Mouse (Mus musculus) fat pad, adult 2 months (tissue): ENCODE data around the gene Wdr90.
"Not testable (repeated sequence)": the region's sequence is repeated elsewhere in the genome, so short reads cannot be mapped to it uniquely, and the experiment has no call there.

Experiments used
- DNase-seq: peaks from one replicate; pipeline ENCODE4 v3.0.0-alpha.2; 2011; ENCODE audit warnings: low read depth, low spot score; ENCODE audit errors: extremely low read depth

Gene Wdr90

GRCm38 (mm10) chr17:25809606-25810340, 51.5 kb downstream of the Wdr90 start:
- DNase-seq: no peak

- DNase-seq: no peak
Observed at GRCm38 (mm10) chr17:25808789-25809605, 52.3 kb downstream of the Wdr90 start, which contains the start of gene Fbxl16. Gene Fbxl16, plus strand, starts transcription at chr17:25809085.

DNA sequence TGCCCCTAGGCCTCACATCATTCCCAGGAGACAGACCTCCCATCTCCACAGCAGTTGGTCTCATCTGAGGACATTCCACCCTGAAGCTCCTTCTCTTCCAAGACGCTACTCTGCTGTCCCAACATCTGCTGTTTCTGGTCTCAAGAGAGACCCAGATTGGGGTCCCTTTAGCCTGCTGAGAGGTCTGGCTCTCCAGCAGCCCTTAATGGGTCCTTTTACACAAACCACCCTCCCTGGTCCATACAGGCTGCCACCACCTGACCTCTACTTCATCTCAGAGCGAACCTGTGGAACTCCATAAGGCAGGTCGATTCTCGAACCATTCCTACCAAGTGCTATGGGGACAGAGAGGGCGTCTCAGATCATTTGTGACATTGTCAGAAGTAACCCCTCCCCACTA, 53.3 kb downstream of the Wdr90 start:
- DNase-seq: no peak

GRCm38 (mm10) chr17:25807452-25807851, 53.8 kb downstream of the Wdr90 start:
- not testable (repeated sequence) for DNase-seq

DNA sequence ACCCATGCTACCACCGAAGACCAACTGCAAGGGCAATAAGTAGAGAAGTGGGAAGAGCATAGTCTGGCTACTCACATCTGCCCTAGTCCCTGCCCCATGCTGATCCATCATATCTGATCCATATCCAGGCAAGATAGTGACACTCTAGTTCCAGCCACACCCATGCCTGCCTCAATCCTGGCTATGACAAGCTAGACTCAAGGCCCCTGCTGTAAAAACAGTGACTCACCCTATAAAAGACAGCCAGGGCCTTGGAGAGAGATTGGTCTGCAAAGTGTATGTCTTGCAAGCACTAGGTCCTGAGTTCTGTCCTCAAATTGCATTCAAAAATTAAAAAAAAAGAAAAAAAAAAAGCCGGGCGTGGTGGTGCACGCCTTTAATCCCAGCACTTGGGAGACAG, 54.8 kb downstream of the Wdr90 start:
- no peak for DNase-seq

DNA sequence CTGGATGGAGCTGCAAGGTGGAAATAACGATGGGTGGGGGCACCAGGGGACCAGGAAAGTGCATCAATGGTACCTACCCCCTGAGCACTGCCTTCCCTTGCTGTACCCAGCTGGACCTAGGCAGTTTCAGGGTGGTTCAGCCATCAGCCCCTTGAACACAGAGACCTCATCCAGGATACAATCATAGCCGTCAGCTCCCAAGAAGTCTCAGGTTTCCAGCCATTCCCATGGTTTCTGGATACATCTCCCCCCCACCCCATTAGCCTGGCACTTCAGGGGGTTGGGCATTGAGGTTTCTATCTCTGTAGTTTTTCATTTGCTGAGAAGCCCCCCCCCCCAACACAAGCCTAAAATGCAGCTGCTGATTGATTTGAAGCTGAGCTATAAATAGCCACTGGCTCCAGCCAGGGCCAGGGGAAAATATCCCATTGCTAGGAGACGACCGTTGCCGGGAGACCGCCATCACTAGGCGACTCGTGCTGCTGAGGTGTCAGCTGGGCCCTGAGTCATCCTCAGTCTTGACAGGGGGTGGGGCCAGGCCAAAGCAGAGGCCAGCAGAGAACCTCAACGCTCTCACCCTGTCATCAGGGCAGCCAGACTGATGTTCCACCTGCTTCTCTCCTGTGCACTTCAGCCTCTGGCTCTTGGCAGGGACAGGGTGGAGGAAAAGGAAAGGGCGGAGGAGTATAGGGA, 58.3 kb downstream of the Wdr90 start:
- no peak for DNase-seq

DNA sequence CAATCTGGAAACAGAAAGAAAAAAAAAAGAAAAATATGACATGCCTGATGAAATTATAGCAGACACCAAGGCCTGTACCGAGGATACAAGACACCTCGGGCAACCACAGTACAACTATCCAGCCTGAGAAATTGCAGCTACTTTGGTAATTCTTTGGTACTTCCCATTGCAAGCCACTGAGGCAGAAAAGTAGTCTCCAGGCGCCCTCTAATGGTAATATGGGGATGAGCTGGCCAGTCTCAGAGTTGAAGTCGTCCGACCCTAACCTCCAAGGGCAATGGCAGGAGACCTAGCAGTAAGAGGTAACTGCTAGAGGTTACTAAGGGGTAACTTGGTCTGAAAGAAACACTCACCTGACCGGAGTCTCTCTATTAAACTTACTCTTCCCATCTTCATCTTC, 60.3 kb downstream of the Wdr90 start:
- no peak for DNase-seq

DNA sequence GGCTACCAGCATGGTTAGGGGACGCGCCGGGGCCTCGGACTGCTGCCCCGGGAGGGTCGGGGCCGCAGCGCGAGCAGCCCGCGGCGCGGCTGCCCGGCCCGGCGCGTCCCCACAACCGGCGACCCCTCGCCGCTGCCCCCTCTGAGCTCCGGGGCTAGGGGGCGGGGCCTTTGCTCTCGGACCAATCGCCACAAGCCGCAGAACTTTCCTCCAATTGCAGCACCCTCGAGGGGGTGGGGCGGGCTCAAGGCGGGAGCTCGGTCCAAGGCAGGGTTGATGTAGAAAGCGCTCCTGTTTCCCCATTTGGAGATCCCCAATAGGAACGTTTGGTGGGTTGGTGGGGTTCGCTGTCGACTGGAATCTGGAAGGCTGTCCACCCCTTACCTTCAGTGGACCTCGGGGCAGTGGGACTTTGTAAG, 64.3 kb downstream of the Wdr90 start, which contains the start of gene Metrn:
Gene Metrn, minus strand, starts transcription at position 186 of the 419 bp plus-strand sequence.
- no peak for DNase-seq

- no peak for DNase-seq
Observed at GRCm38 (mm10) chr17:25796211-25796771, 65.0 kb downstream of the Wdr90 start.

DNA sequence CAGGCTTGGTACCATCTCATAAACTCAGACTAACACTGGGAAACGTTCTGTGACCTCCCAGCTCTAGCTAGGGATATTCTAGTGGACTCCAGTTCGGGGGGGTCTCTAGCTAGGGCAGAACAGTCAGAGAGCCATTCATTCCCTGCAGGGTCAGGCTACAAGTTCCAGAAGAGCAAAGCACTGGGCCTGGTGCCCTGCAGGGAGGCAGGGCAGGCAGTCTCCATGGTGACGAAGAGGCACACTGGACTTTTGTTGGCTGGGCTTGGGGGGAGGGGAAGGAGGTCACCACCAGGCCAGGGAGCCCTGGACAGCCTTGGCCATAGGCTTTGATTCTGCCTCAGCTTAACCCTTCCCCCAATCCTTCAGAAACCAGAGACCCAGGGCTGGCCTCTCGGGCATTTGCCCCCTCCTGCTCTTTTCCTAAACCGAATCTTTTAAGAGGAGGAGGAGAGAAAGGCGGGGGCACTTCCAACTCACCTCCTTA, 65.7 kb downstream of the Wdr90 start, which contains the start of gene AC134908.4:
Gene AC134908.4, minus strand, starts transcription at position 51 of the 484 bp plus-strand sequence.
- DNase-seq: no peak

DNA sequence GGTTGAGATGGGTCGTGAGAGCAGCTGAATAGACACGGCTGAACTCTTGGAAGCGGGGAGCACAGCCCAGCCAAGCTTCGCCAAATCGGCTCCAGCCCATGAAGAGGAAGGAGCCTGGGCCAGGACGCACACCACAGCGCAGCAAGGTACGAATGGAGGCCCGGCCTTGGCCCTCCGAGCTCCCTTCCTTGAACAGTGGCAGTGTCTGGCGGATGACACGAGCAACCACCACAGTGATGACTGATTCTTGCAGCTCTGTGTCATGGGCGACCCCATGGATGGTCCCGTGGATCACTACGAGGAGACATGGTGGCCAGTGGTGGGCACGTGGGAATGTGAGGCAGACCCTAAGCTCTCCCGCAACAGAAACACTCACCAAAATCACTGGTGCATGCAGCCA, 66.3 kb downstream of the Wdr90 start:
- no peak for DNase-seq
